Comparison of ENCODE assay signal across 28 mouse cellular contexts in the genomic region with DNA sequence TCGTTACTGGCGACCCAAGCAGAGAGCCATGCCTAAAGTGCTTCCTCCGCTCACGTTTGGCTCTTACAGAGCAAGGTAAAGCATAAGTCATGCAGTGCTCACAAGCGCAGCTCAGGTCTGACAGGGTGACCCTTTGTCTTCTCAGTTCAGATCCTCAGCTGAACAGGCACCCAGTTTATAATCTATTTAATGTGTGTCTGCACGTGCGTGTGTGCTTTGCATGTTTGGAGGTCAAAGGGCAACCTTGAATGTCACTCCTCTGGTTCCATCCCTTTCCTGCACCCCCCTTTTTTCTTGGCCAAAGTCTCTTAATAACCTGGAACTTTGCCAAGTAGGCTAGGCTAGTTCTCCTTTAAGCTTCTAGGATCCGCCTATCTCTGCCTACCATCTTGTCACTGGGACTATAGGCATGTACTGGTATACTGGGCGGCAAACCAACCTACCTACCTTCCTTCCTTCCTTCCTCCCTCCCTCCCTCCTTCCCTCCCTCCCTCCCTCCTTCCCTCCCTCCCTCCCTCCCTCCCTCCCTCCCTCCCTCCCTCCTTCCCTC. TPM values are rescaled to one million over a fixed set of nuclear protein-coding genes. Genes with fewer than 3 reads are reported as not detected.
DNase-seq lines count a peak whose midpoint lies in the region; ATAC-seq lines count a peak whose summit lies in the region.
"Had no signal": no experiment of that assay in that cellular context is flagged by ENCODE, and none has a peak within 500 bp of the region (broad histone marks: within the 10 kb centered on the region; RNA-seq: fewer than 3 reads in every experiment).

No protein-coding gene starts in this region.

- H3K9ac ChIP-seq in kidney, embryonic 16.5 days (replicated peaks; ENCODE audit: low read length) = no peak overlapping the region
- H3K9ac ChIP-seq in kidney, embryonic 15.5 days = no peak overlapping the region
- H3K9ac ChIP-seq: embryonic facial prominence, embryonic 12.5 days; hindbrain, embryonic 15.5 days; limb, embryonic 13.5 days; liver, embryonic 13.5 days; midbrain, embryonic 13.5 days; neural tube, embryonic 13.5 days had no signal

- ATAC-seq in kidney, embryonic 16.5 days (ENCODE audit: low FRiP score, low TSS enrichment) = 0 out of 2 replicates have a peak, but pooled peaks have one; percentile 35
- ATAC-seq in kidney, embryonic 15.5 days (replicated peaks; ENCODE audit: low FRiP score) = no peak
- ATAC-seq in megakaryocyte progenitor cell, adult 5-6 weeks (replicated peaks; ENCODE audit: poor library complexity) = 0 out of 2 replicates have a peak, but pooled peaks have one; percentile 38
- ATAC-seq: forebrain, embryonic 16.5 days; inflammation-experienced regulatory T-cells, adult 6 months; lung, postnatal 0 days; midbrain, embryonic 13.5 days had no signal

- no peaks in the 10 kb centered on the region for H3K36me3 ChIP-seq in kidney, embryonic 16.5 days (ENCODE audit: insufficient read depth, low read length)
- H3K36me3 ChIP-seq in kidney, embryonic 15.5 days = no peaks in the 10 kb centered on the region
- H3K36me3 ChIP-seq: embryonic facial prominence, embryonic 12.5 days; hindbrain, embryonic 10.5 days; hindbrain, embryonic 15.5 days; limb, embryonic 13.5 days; liver, embryonic 13.5 days; midbrain, embryonic 13.5 days; neural tube, embryonic 13.5 days had no signal

- peak; percentile 64 for DNase-seq in 416B (ENCODE audit: low read depth)
- DNase-seq in MN1 (ENCODE audit: low spot score) = peak; percentile 16
- DNase-seq in layer of hippocampus, adult 9-10 months (ENCODE audit: low spot score) = no peak
- no peak for DNase-seq in embryo, embryonic 10.5 days (ENCODE audit: low spot score)
- DNase-seq: adrenal gland, adult 8-10 months; B cell, adult 2 months; cerebellum, adult 8-10 months; cerebellum, postnatal 25 days; embryo, embryonic 11 days; gastrocnemius, adult 2 months; heart, postnatal 14 days; liver, embryonic 13.5 days; lung, adult 18-20 months; lung, postnatal 4 days; right cerebral cortex, postnatal 4 days had no signal

- H3K4me1 ChIP-seq in kidney, embryonic 16.5 days (ENCODE audit: insufficient read depth, low read length) = no peaks in the 10 kb centered on the region
- H3K4me1 ChIP-seq in kidney, embryonic 15.5 days = no peaks in the 10 kb centered on the region
- H3K4me1 ChIP-seq: embryonic facial prominence, embryonic 12.5 days; hindbrain, embryonic 15.5 days; liver, embryonic 13.5 days had no signal

- H3K4me2 ChIP-seq in kidney, embryonic 16.5 days (replicated peaks; ENCODE audit: low read depth, low read length) = no peak overlapping the region
- no peak overlapping the region for H3K4me2 ChIP-seq in kidney, embryonic 15.5 days
- H3K4me2 ChIP-seq: embryonic facial prominence, embryonic 12.5 days; hindbrain, embryonic 15.5 days; limb, embryonic 13.5 days; liver, embryonic 13.5 days; midbrain, embryonic 13.5 days; neural tube, embryonic 13.5 days had no signal

- no peaks in the 10 kb centered on the region for H3K27me3 ChIP-seq in kidney, embryonic 16.5 days (ENCODE audit: insufficient read depth, low read length)
- no peaks in the 10 kb centered on the region for H3K27me3 ChIP-seq in kidney, embryonic 15.5 days
- H3K27me3 ChIP-seq: embryonic facial prominence, embryonic 12.5 days; hindbrain, embryonic 15.5 days; limb, embryonic 13.5 days; liver, embryonic 13.5 days; midbrain, embryonic 13.5 days; neural tube, embryonic 13.5 days had no signal

- H3K27ac ChIP-seq in kidney, embryonic 16.5 days (ENCODE audit: low read length) = no peak overlapping the region
- H3K27ac ChIP-seq in kidney, embryonic 15.5 days = no peak overlapping the region
- H3K27ac ChIP-seq: embryonic facial prominence, embryonic 12.5 days; gastrocnemius, adult 2 months; hindbrain, embryonic 10.5 days; hindbrain, embryonic 15.5 days; left cerebral cortex, adult 2 months; limb, embryonic 13.5 days; liver, embryonic 13.5 days; midbrain, embryonic 13.5 days; neural tube, embryonic 13.5 days had no signal

- 82% methylated on average over 9 of the region's 9 CpGs for WGBS in kidney, embryonic 16.5 days
- WGBS in kidney, embryonic 15.5 days = 78% methylated on average over 9 of the region's 9 CpGs

- peaks cover 2% of the 10 kb centered on the region; the same call in 1 of the 2 replicates for H3K9me3 ChIP-seq in kidney, embryonic 16.5 days (ENCODE audit: low read length)
- H3K9me3 ChIP-seq in kidney, embryonic 15.5 days (replicated peaks) = no peaks in the 10 kb centered on the region
- H3K9me3 ChIP-seq: embryonic facial prominence, embryonic 12.5 days; hindbrain, embryonic 10.5 days; hindbrain, embryonic 15.5 days; limb, embryonic 13.5 days; liver, embryonic 13.5 days; midbrain, embryonic 13.5 days; neural tube, embryonic 13.5 days had no signal

- no peak overlapping the region for H3K4me3 ChIP-seq in kidney, embryonic 16.5 days (ENCODE audit: low read length)
- H3K4me3 ChIP-seq in kidney, embryonic 15.5 days (replicated peaks) = no peak overlapping the region
- H3K4me3 ChIP-seq: embryonic facial prominence, embryonic 12.5 days; gastrocnemius, adult 2 months; hindbrain, embryonic 10.5 days; hindbrain, embryonic 15.5 days; left cerebral cortex, adult 2 months; limb, embryonic 13.5 days; liver, embryonic 13.5 days; midbrain, embryonic 13.5 days; neural tube, embryonic 13.5 days had no signal

RNA-seq across cellular contexts. Expression of a gene that starts 19.2 kb away (rescaled TPM):
- polyA plus RNA-seq in kidney, embryonic 16.5 days (2015; fragmentation: Nextera tagmentation; extraction: Ambion mirVana) = 13.5 and 16.7 TPM in 2 replicates
- polyA plus RNA-seq in kidney, embryonic 15.5 days (2015; fragmentation: Nextera tagmentation; extraction: Ambion mirVana) = 19.7 and 22.1 TPM in 2 replicates
- total RNA-seq in megakaryocyte progenitor cell, adult 5-6 weeks (2015) = 12.3 and 13.0 TPM in 2 replicates
- total RNA-seq in megakaryocyte progenitor cell, adult 5-6 weeks (2017) = 2.4 and 11.5 TPM in 2 replicates

RNA-seq across cellular contexts. Expression of a gene that starts 19.3 kb away (rescaled TPM):
- 658 and 708 TPM in 2 replicates for polyA plus RNA-seq in kidney, embryonic 16.5 days (2015; fragmentation: Nextera tagmentation; extraction: Ambion mirVana)
- polyA plus RNA-seq in kidney, embryonic 15.5 days (2015; fragmentation: Nextera tagmentation; extraction: Ambion mirVana) = 696 and 764 TPM in 2 replicates
- 344 and 366 TPM in 2 replicates for total RNA-seq in megakaryocyte progenitor cell, adult 5-6 weeks (2015)
- total RNA-seq in megakaryocyte progenitor cell, adult 5-6 weeks (2017) = 314 and 346 TPM in 2 replicates

Comparison
In these comparisons a context has a peak if more than half of its experiments do, and no peak if none do; other contexts are left out.
1. DNase-seq: peak in 416B (single experiment) and MN1 (single experiment); none in layer of hippocampus, adult 9-10 months (single experiment) and embryo, embryonic 10.5 days (single experiment).